Mouse (Mus musculus): ENCODE measurements at regions not wholly inside any gene's neighbourhood (a gene's known extent, or its start where the extent isn't known, plus 50 kb on each side); places are given as distances from the start of the nearest gene placed in this dataset.
A peak's percentile ranks its signal among the peaks of the same experiment; 100 is the strongest.

- no peak for DNase-seq (ENCODE audit: low spot score in 2 of 2)
Measured at GRCm38 (mm10) chr10:109185243-109185642, 174.5 kb upstream of the Syt1 start.

- DNase-seq (ENCODE audit: low spot score in 2 of 2): no peak
Measured at GRCm38 (mm10) chr10:109180527-109180926, 169.7 kb upstream of the Syt1 start.

GRCm38 (mm10) chr10:109160730-109161129, 149.9 kb upstream of the Syt1 start:
- DNase-seq (ENCODE audit: low spot score in 2 of 2): no peak

GRCm38 (mm10) chr10:109155768-109156167, 145.0 kb upstream of the Syt1 start:
- no peak for DNase-seq (ENCODE audit: low spot score in 2 of 2)

- no peak for DNase-seq (ENCODE audit: low spot score in 2 of 2)
Measured at GRCm38 (mm10) chr10:109140421-109140938, 129.7 kb upstream of the Syt1 start.

GRCm38 (mm10) chr10:109136763-109137732, 126.3 kb upstream of the Syt1 start:
- DNase-seq (ENCODE audit: low spot score in 2 of 2): no peak

GRCm38 (mm10) chr10:109134521-109134920, 123.7 kb upstream of the Syt1 start:
- DNase-seq (ENCODE audit: low spot score in 2 of 2): no peak

GRCm38 (mm10) chr10:109132091-109132573, 121.3 kb upstream of the Syt1 start:
- no peak for DNase-seq (ENCODE audit: low spot score in 2 of 2)

GRCm38 (mm10) chr10:109129552-109130110, 118.8 kb upstream of the Syt1 start:
- no peak for DNase-seq (ENCODE audit: low spot score in 2 of 2)

GRCm38 (mm10) chr10:109129068-109129467, 118.3 kb upstream of the Syt1 start:
- DNase-seq (ENCODE audit: low spot score in 2 of 2): no peak

GRCm38 (mm10) chr10:109126699-109127098, 115.9 kb upstream of the Syt1 start:
- DNase-seq (ENCODE audit: low spot score in 2 of 2): no peak

- DNase-seq (ENCODE audit: low spot score in 2 of 2): peak; percentile 12 to 20
Measured at GRCm38 (mm10) chr10:109117143-109117542, 106.4 kb upstream of the Syt1 start.

GRCm38 (mm10) chr10:109115013-109115627, 104.3 kb upstream of the Syt1 start:
- DNase-seq (ENCODE audit: low spot score in 2 of 2): no peak

GRCm38 (mm10) chr10:109105781-109106180, 95.0 kb upstream of the Syt1 start:
- no peak for DNase-seq (ENCODE audit: low spot score in 2 of 2)

- no peak for DNase-seq (ENCODE audit: low spot score in 2 of 2)
Measured at GRCm38 (mm10) chr10:109092219-109092618, 81.4 kb upstream of the Syt1 start.

- no peak for DNase-seq (ENCODE audit: low spot score in 2 of 2)
Measured at GRCm38 (mm10) chr10:109079773-109080172, 69.0 kb upstream of the Syt1 start.

- no peak for DNase-seq (ENCODE audit: low spot score in 2 of 2)
Measured at GRCm38 (mm10) chr10:109074218-109074617, 63.4 kb upstream of the Syt1 start.

Small RNA genes in the stretch of these regions (microRNA-seq; reads per million reads assigned to microRNA genes)
- 0 reads per million in 2 experiments for gene Gm44495

Measured in layer of hippocampus, adult 8-10 months (tissue).